Mouse (Mus musculus): ENCODE results near the gene Rilpl1.
"Not testable (repeated sequence)": the region's sequence is repeated elsewhere in the genome, so short reads cannot be mapped to it uniquely, and the experiment has no call there.

Rilpl1 gene

DNA sequence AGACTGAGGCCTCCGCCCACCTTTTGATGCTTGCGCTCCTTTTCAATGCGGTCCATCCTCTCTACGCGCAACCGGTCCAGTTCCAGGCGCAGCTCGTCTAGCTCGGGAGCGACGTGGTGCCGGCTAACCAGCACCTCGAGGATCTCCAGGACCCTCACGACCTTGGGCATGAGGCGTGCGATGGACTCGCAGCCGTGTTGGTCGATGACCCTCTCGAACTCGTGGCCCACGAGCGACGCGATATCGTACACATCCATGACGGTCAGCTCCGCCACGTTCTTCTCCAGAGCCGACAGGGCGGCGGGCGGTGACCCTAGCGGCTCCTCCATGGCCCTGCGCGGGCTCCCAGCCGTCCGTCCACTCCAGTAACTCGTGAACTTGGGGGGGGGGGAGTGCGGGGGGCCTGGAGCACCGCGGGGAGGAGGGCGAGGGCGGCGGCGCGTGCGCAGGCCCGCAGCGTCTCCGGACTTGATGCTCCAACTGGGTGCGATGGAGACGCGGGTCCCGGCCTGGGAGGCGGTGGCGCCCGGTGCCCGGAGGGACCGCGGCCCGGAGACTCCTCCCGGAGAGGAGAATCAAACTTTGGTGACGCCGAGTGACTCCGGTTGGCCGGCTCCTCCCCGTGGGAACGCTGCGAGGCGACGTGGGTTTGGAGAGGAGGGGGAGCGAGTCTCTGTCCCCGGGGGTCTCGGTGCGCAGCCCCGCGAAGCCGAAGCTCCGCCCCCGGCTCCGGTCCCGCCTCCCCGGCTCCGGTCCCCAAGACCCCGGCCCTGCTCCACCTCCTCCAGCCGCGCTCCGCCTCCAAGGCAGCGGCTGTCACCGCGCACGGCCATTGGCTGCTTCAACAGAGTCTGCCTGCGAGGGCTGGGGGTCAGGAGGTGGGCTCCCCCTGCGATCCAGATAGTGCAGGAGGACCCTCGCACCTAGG lies at the start of gene Rilpl1:
TSS of gene Rilpl1 (minus strand) at position 737 of the 928 bp plus-strand sequence.
- peak; percentile 83 to 89 for DNase-seq

DNA sequence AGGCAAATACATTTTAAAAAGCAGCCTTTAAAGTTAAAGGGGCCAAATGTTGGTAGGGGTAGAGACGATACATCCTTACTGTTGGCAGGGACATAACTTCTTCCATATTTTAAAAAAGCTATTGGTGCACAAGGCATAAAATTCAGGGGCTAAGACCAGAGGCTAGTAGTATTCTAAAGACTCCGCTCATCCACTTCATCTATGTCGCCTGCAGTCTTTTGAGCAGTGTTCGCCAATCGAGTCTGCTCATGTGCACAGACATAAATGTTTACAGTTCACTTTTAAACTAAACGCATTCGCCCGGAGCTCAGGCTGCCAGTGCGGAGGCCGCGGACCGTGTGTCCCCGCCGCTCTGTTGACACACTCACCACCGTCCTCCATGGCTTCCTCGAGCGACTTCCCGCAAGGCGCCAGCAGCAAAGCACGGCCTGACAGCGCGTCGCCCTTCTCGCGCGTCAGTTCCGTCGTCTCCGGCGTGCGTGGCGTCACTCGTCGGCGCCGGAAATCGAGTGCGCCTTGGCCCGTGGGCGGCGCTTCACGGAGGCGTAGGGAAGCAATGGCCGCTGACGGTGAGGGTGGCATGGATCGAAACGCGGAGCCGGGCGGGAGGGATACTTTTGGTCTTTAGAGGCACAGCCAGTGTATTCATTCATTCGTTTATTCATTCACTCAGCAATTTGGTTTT lies 47.6 kb upstream of the Rilpl1 start, which contains the start of the genes Eif2b1 and Gtf2h3:
TSS of gene Eif2b1 (minus strand) at position 499 of the 685 bp plus-strand sequence.
TSS of gene Gtf2h3 (plus strand) at position 508 of the 685 bp plus-strand sequence.
- peak; percentile 88 to 91 for DNase-seq

DNA sequence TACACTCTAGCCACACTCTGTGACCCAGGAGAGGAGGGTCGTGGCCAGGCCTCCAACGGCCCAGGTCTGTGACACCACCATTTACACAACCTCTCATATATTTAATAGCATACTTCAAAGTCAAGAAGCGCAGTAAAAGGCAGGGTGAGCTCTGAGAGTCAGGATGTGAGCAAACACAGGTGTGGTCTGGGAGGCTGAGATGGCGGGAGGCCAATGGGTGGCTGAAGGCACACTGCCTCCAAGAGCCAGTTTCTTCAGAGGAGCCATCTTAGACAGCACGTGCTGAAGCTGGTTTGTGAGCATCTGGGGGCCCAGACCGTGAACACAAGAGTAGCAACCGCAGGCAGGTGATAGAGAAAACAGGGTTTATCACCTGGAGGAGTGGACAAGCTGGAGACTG lies 44.3 kb upstream of the Rilpl1 start:
- DNase-seq: no peak

DNA sequence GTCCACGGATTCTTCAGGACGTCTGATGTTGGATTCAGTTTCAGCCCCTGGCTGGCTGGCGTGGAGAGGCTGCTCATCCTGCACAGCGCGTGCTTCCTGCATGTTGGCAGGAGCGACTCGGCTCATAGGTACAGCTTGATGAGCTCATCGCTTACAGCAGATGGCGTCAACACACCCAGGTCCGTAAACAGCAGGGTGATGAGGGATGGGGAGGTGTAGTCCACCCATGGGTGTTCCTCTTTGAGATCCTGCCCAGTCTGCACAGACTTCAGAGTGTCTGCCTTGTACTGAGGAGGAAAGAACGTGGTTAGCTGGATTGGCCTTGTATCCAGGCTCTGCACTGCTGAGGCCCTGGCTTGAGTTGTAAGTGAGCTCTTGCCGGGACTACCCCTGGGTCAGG lies 39.9 kb upstream of the Rilpl1 start:
- DNase-seq: no peak

DNA sequence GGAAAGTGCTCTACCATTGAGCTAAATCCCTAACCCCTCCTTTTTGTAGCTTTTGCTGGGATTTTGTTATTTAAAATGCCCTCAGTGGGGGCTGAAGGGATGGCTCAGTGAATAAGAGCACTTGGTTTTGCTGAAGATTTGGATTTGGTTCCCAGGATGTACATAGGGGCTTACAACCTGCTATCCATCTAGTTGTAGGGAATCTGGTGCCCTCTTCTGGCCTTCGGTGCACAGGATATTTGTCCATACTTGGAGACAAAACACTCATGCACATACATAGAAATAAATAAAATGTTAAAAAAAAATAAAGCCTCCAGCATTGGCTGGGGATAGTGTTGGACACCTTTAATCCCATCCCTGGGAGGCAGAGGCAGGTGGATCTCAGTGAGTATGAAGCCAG lies 24.0 kb upstream of the Rilpl1 start:
- DNase-seq: peak in 1 of 2 experiments; percentile 14

DNA sequence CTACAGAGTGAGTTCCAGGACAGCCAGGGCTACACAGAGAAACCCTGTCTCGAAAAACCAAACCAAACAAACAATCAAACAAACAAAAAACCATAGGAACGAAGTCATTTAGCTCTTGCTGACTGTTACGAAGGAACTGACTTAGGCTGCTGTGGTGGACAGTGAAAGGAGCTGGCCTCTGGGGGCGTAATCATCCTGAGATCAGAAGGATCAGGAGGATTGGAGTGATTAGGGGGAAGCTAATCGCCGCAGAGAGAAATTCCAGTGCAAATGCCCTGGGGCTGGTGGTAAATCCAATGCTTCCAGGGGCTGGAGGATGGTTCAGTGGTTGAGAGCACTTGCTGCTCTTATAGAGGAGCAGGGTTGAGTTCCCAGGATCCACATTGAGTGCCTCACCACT lies 22.4 kb upstream of the Rilpl1 start:
- no peak for DNase-seq

DNA sequence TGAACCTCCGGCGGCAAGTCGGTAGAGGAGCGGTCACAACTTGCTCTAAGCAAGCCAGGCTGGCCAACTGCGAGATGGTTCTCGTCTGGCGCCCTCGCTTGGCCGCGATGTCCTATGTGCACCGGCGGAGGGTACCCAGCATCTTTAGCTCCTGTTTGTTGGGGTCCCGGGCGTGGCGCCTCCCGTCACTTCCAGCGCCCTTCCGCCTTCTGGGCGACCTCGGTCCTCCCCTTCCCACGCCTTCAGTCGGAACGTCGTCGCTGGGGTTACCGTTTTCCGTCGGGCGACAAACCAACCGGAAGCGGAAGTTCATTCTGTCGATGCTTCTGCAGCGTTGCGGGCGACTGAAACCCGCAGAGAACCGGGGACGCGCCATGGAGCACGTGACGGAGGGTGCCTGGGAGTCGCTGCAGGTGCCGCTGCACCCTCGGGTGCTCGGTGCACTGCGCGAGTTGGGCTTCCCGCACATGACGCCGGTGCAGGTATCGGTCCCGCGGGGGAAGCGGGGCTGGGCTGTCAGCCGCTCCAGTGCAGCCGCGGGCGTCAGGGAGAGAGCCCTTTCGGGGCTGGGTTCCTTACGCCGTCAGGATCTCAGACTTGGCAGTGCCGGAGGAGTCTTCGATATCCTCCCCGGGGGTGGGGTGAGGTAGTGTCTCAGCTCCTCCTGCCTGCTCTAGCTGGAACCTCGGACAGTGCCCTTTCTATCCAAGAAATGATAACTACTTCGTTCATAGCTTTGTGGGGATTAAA lies 21.5 kb upstream of the Rilpl1 start, which contains the start of gene Ddx55:
TSS of gene Ddx55 (plus strand) at position 307 of the 750 bp plus-strand sequence.
- peak; percentile 91 to 93 for DNase-seq

DNA sequence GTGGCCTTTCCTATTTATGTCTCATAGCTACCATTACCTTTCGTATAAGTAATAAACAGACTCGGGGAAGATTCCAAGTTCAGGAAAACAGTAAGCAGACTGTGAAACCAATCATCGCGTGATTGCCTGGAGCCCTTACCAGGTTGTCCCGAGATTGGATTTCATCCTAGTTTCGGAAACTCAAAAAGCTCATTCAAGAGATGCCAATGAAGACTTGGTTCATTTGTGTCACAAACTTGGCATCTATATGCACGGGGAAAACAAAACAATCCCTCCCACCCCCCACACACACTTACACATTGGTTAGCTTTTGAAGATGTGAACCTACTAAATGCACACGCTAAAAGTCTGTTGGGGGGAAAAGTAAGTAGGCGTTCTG lies 20.9 kb upstream of the Rilpl1 start:
- no peak for DNase-seq

DNA sequence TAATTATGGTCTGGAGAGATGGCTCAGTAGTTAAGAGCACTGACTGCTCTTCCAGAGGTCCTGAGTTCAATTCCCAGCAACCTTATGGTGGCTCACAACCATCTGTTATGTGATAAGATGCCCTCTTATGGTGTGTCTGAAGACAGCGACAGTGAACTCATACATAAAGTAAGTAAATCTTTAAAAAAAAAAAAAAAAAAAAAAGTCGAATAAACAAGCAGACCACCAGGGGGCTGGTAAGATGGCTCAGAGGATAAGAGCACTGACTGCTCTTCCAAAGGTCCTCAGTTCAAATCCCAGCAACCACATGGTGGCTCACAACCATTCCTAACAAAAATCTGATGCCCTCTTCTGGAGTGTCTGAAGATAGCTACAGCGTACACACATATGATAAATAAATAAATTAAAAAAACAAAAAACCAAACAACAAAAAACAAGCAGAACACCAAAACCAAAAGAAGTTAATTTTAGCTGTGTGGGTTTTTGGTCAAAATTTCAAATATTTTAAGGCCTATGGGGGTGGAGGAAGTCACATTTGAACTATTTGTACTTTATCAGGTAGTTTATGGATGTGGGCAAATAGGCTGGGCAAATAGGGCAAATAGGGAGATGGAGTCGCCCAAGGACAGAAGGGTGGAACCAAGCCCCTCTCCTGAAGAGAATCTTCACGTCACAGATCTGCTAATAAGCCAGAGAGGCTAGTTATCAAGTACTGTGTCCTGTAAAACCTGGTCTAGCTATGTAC lies 20.3 kb upstream of the Rilpl1 start:
- not testable (repeated sequence) for DNase-seq

DNA sequence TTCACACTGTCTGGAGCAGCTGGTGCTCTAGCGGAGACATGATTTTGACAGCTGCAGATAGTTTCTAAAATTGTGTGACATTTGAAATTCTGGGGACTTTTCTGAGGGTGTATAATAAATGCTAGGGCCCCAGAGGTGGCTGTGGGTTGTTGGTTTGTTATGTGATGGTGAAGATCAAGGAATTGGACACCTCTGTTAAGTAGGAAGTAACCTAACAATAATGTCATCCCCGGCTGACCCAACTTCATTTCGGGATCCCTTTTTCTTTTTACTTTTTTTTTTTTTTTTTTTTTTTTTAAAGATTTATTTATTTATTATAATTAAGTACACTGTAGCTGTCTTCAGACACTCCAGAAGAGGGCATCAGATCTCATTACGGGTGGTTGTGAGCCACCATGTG lies 19.5 kb upstream of the Rilpl1 start:
- not testable (repeated sequence) for DNase-seq

DNA sequence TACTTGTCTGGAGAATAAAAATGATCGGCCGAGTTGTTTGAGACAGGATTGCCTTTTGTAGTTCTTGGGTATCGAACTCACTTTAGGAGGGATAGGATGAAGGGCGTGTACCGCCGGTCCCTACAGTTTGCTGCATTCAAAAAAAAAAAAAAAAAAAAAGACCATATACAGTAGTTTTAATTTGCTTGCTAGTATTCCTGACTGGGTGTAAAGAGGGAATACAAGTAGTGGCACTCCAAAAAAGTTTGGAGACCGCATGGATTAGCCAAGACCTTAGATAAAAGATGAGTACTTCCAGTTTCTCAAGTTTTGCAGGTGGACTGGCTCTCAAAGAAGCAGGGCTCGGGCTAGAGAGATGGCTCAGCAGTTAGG lies 10.4 kb upstream of the Rilpl1 start:
- DNase-seq: no peak

DNA sequence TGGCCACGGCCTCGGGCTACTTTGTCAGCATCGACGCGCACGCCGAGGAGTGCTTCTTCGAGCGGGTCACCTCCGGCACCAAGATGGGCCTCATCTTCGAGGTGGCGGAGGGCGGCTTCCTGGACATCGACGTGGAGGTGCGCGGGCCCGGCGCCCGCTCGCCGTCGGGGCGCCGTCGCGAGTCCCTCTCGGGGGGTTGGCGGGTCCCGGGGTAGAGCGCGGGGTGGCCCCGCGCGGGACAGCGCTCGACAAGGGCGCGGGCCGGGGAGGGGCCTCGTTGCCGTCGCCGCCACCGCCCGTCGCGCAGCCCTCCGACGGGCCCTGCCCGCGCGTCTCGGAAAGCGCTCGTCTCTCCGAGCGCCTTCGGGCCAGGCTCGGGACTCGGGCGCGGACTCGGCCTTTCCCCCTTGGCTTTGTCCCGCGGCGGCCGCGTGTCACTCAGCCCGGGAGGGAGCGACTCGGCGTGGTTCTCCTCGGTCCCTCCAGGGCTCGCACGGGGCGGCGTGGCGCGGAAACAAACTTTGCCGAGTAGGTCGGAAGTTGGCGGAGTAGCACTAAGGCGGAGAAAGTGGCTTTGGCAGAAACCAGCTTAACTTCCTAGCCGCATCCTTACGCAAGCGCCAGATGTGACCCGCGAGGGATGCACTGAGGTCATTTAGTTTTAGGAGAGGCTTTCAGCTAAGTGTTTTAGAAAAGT lies 9.9 kb upstream of the Rilpl1 start:
- peak; percentile 67 to 74 for DNase-seq

DNA sequence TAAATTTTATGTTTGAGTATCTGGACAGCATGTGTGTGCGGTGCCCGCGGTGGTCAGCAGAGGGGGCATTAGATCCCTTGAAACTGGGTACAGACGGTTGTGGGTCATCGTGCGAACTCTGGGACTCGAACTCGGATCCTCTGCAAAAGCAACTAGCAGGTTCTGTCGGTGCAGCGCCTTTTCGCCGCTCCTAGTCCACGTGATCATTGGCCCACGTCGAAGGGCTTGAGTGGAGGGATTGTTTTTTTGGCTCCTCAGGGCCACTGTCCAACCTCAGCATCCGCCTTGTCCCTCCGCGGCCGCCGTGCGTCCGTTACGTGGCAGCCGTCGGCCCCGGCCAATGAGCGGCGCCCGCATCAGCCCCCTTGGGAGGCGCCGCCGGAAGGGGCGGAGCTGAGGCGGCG lies 9.2 kb upstream of the Rilpl1 start, which contains the start of gene Tmed2:
TSS of gene Tmed2 (plus strand) at position 313 of the 404 bp plus-strand sequence.
- peak; percentile 90 to 95 for DNase-seq

DNA sequence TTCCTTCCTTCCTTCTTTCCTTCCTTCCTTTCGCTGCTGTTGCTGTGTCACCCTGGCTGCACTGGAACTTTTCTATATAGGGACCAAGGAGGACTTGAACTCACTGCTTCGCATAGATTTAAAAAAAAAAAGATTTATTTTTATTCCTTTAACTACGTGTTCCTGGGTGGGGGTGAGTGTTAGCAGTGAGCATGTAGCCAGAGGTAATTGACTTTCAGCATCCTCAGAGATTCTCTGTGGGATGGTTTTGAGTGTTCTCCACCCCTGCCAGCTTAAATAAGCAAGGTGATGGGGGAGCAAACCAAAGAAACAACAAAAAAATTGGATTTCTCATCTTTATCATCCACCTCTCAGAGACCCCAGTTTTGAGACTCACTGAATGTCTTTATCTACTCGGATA lies 8.7 kb upstream of the Rilpl1 start:
- DNase-seq: no peak

DNA sequence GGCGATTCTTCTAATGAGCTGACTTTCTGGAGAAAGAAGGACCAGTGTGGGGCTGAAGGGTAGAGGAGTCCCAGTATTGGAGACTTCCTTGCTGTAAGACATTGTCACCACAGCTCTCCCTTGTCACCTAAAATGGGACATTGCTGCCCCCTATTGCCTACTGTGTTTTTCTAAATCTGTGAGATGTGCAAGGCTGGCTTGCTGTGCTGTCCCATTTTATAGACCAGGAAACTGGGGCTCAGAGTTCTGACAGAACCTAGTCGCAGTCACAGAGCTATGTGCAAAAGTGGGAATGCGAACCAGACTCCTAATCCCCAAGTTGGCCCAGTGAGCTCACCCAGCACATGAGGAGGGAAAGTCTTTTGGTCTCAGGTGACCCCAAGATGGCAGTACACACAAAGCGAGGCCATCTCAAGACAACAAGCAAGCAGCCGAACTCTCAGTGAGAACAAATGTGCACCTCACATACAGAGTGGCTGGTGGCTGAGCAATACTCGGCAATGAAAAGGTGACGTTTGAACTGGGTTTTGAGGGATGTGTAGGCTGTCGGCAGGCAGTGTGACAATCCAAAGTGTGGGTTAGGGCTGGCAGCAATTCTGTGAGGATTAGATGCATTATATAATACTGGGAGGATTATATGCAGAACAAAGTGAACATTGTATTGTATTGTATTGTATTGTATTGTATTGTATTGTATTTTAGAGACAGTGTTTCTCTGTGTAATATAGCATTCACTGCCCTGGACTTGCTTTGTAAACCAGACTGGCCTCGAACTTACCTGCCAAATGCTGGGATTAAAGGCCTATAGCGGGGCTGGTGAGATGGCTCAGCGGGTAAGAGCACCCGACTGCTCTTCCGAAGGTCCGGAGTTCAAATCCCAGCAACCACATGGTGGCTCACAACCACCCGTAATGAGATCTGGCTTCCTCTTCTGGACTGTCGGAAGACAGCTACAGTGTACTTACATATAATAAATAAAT lies 7.9 kb upstream of the Rilpl1 start:
- peak; percentile 54 to 55 for DNase-seq

DNA sequence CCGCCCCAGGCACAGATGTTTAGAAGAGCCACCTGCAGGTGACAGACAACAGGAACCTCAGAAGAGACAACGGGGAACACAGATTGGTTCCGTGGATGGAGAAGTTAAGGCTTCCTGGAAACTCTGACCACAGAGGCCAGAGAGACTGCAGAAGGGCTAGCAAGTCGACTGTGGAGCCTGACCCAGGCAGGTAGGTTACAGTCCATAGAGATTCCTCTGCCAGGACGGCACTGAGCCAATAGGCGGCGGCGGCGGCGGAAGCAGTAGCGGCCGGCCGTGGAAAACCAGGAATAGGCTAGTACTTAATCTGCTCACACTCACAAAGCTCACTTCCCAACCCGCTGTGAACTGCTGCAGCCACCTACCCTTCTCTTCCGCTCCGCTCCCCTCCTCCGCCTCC lies 5.6 kb upstream of the Rilpl1 start:
- peak; percentile 45 to 53 for DNase-seq

DNA sequence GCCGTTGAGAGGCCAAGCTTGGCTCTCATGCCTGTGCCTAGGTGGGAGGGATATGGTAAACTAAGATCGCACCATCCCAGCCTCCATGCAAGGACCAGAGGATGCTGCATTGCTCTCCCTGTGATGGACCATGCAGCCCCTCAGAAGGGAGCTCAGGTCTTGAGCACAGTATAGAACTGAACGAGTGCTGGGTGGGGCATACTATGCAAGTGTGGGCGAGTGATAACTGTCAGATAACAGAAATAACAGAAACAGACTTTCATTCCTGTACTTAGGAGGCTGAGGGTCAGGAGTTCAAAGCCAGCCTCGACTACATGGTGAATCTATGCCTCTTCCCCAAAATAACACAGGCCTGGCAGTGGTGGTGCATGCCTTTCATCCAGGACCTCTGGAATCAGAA lies 3.8 kb upstream of the Rilpl1 start:
- DNase-seq: no peak

DNA sequence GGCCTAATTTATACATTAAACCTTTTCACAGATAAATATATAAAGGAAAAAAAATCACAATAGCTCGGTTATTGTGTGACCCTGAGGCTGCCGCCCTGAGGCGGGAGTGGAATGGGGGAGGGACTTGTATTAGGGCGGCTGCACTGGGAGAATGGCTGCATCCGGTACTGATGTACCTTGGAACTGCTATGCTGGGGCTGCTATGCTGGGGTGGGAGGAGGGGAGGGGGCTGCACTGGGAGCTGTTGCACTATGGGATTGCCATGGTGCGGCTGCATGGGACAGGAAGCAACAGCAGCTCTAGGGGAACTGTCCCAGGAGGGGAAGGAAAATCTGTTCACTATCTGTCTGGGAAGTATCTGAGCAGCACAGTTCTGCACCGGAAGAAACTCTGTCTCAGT lies 1.3 kb upstream of the Rilpl1 start:
- no peak for DNase-seq

DNA sequence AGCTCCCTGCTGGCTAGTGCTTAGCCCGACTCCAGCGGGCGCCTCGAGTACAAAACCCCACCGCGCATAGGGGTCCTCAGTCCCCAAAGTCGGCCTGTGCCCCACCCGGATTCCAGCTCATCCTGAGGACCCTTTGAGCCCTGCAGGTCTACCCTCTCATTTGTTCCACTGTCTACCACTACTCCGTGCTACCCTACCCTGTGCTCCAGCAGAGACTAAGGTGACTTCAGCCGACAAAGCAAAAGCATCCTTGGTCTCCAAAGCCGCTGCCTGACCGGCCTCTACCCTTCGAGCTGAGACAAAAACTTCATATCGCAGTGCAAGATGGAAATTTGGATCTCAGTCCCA lies 366 bp upstream of the Rilpl1 start:
- no peak for DNase-seq

DNA sequence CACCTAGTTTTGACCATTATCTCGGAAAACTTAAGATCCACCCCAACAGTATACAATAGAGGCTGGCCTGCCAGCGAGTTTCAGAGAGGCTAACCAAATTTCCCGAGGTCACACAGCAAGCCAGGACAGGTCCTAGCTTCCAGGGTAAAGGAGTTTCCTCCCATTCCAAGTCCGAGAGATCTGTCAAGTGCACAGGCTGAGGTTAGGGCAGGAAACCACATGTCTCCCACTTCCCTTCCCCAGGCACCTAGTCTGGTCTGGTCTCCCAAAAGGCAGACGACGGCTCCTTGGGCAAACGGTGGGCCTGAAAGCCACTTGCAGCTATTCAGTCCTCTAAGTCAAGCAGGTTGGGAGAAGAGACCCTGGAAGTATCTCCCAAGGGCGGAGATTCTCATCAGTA lies 1.5 kb downstream of the Rilpl1 start:
- no peak for DNase-seq

Measured in thymus, postnatal 36 days (tissue).